Mouse (Mus musculus) cerebellum, adult 11 months (tissue): ENCODE data around the gene Opcml.

Source experiments
- DNase-seq: peaks from one replicate; pipeline ENCODE4 v3.0.0; 2022

Opcml gene

GRCm38 (mm10) chr9:28336511-28337208 is 546.1 kb downstream of the Opcml start:
- DNase-seq, result peak; percentile 23

GRCm38 (mm10) chr9:28337837-28338236 is 547.3 kb downstream of the Opcml start:
- no peak for DNase-seq

GRCm38 (mm10) chr9:28354978-28355377 is 564.4 kb downstream of the Opcml start:
- DNase-seq, result no peak

- no peak for DNase-seq
These were observed 567.4 kb downstream of the Opcml start for GRCm38 (mm10) chr9:28357946-28358345.

- peak; percentile 47 for DNase-seq
These were observed 570.1 kb downstream of the Opcml start for GRCm38 (mm10) chr9:28360691-28361090.

DNA sequence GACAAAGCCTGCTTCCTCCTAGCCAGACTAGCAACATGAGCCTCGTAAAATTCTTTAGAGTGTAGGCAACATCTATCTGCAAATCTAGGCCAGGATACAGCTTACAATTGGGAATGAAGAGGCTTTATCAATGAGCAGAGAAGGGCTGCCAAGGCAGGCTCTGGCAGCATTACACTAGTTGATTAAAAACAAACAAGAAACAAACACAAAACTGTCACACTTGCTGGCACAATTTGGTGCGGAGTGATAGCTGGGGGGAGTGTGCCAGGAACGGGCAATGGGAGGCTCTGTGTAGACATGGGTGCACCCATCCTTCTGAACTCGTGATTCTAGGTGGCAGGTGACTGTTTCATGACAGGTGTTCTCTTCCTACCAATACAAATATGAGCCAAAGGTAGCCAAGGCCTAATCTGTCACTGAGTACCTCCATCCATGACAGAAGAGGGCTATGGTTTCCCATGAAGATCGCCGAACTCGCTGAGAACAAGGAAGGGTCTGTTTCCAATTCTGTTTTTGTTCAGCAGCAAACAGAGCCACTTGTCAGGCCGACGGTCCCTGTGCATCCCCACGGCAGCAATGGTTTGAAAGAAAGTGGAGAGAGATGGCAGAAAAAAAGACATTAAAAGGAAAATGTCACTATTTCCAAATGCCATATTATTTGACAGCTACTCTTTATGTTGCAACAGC is 574.0 kb downstream of the Opcml start:
- DNase-seq, result no peak

- DNase-seq, result no peak
These were observed 574.5 kb downstream of the Opcml start for GRCm38 (mm10) chr9:28365160-28365473.

- no peak for DNase-seq
These were observed 596.1 kb downstream of the Opcml start for GRCm38 (mm10) chr9:28386527-28387175.

GRCm38 (mm10) chr9:28395222-28395621 is 604.6 kb downstream of the Opcml start:
- no peak for DNase-seq

DNA sequence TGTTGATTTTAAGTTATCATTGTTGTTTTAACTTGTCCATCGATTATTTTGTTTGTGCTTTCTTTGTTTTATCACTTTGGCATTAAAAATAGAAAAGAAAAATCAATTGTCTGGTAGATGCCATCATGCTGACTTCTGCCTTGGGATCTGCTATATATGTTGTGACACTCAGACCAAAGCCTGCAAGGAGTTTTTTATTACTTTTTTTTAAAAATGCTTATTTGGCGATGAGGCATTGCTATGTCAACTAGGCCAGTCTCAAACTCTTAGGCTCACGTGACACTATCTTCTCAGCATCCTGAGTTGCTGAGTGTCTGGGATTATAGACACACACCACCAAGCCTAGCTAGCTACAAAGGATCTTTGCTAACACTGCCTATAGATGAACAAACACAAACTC is 605.1 kb downstream of the Opcml start:
- DNase-seq, result no peak

DNA sequence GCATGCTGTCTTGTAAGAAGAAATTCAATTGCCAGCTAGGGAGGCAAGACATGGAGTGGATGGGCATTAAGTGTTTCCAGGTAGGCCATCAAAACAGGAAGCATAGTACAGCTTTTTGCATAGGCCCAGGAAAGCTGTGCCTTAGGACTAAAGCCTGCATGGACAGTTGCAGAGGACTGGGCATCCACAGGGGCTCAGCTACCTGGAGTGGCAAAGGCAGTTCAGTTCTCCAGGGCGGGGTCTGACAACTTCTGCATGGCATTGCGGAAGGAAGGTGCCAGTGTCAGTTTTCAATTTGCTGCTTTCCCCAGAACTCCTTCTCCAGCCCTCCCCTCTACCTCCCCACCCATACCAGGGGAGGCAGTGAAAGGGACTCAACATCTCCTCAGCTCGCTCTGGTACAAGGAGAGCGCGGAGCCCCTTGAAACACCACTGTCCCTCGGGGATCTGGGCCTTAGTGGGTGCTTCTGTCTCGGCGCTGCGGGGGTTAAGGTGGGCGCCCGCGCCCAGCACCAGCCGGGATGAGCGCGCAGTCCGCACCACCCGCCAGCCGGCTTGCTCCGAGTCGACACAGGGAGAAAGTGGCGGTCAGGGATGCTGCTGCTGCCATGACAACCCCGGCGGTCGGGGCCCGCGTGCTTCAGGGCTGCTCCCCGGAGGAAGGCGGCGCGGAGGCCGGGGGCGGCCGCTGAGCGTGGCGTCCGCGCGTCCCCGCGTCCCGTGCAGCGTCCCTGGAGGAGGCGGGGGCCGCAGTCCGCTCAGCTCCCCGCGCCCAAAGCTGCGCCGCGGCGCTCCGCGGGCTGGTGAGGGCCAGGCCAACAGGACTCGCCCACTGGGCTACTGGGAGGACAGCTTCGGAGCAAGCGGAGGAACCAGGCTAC is 612.4 kb downstream of the Opcml start:
- DNase-seq, result peak; percentile 70

- DNase-seq, result peak; percentile 88
These were observed 613.4 kb downstream of the Opcml start for GRCm38 (mm10) chr9:28403831-28404562.

DNA sequence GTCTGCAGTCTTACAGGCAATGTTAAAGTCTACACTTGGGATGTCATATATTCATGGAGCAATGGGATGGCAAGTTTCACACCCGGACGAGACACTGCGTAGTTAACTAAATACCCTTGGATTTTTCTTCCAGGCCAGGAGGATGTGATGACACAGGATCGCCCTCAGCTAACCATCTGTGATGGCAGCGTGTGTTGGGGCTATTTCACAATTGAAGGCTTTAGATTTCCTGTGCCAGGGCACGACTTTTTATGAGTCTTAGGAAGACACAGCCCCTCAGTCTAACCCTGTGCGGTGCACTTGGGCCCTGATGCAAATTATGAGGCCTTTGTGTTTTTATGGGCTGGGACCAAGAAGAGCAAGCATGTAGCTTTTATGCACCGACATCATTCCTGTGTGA is 614.0 kb downstream of the Opcml start:
- peak; percentile 42 for DNase-seq

- DNase-seq, result peak; percentile 50
These were observed 615.2 kb downstream of the Opcml start for GRCm38 (mm10) chr9:28405816-28406215.

GRCm38 (mm10) chr9:28420808-28421207 is 630.2 kb downstream of the Opcml start:
- DNase-seq, result no peak

DNA sequence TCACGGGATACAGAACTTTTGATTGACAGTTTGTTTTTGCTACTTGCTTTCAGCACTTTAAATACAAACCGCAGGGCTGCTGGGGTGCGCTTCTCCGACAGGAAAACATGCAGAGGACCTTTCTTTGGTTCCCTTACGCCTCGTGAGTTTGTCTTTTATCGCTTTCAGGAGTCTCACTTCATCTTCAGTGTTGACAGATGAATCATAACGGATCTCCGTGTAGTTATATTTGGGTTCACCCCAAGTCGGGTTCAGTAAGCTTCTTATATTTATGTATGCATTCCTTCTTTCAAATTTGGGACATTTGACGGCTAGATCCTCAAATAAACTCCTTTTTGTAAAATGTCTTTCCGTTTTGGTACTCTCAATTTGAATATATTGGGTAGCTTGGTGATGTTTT is 632.8 kb downstream of the Opcml start:
- no peak for DNase-seq

- no peak for DNase-seq
These were observed 641.6 kb downstream of the Opcml start for GRCm38 (mm10) chr9:28432159-28432558.

DNA sequence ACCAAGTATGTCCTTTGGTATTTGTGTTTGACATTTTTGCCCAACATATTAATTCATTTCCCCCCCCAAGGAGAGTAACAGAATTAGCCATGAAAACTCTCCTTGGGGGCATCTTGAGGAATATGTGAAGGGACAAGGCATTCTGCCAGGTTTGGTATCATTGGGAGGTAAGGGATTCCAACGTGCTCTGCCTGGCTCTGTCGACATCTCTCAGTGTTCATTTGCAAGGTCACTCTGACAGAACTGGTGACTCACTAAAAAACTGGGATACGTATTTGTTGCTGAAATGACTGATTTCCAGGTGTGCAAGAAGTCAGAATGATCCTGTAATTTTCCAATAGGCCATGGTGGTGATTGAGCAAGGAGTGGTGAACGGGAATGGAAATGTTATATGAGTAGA is 648.2 kb downstream of the Opcml start:
- DNase-seq, result no peak

- DNase-seq, result peak; percentile 45
These were observed 649.0 kb downstream of the Opcml start for GRCm38 (mm10) chr9:28439433-28440191.

GRCm38 (mm10) chr9:28440192-28440795 is 649.7 kb downstream of the Opcml start:
- peak; percentile 54 for DNase-seq

DNA sequence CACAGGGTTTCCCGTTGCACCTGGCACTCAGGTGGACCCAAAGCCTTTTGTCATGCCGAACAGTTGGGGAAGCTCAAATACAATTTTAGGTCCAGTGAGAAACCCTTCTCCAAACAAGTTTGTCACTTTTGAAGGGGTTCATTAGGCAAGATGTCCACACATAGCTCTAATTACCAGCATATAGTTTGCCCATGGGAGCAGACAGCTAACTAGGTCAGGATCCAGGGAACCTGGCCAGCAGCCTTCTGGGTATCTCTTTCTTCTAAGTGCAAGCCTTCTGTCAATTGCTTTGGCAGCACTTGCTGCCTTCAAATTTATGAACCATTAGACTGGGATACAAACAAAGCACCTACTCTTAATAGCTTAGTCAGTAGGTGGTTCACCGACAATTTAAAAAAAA is 653.9 kb downstream of the Opcml start:
- peak; percentile 82 for DNase-seq
